Mouse (Mus musculus): ENCODE results near the gene Mfap3l.

DNA sequence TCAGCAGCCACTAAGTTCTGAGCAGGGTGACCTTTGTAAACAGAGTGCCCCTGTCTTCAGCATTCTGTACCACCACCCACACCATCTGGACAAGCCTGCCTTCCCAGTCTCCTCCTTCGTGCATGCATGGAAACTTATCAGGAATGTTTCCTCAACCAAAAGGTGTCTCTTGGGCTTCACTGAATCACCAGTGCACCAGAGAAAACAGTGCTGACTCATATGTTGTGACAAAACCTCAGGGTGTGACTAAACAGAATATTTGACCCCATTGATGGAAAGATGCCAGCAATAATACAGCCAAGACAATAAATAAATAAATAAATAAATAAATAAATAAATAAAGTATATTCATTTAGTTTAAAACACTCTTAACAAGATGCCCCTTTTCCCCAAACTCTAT is 16.5 kb downstream of the Mfap3l start:
- TF ChIP-seq GATA1 (IDR thresholded peaks at IDR 0.05; ENCODE audit: borderline replicate concordance, low read length) (no peak), FLI1 (IDR thresholded peaks at IDR 0.05; ENCODE audit: low read length) (no peak)
